Mouse (Mus musculus): ENCODE results near the gene Smarcd3. TPM values are rescaled to one million over a fixed set of nuclear protein-coding genes. Genes with fewer than 3 reads are reported as not detected.

Smarcd3 gene
- 128 TPM for polyA plus RNA-seq (2012; fragmentation: generic; extraction: Trizol)

GRCm38 (mm10) chr5:24623986-24624821 lies at the start of gene Smarcd3:
Gene Smarcd3, minus strand, starts transcription at chr5:24624411.
- Histone ChIP-seq H3K36me3 (ENCODE audit: control insufficient read depth, insufficient read depth) (no peaks in the 10 kb centered on the region), H3K4me2 (ENCODE audit: low read depth) (peak within 1 kb of the TSS; percentile 42), H3K27me3 (ENCODE audit: control insufficient read depth, insufficient read depth, insufficient read length) (peaks cover 16% of the 10 kb centered on the region), H3ac (ENCODE audit: control insufficient read depth, insufficient read length) (no peak within 1 kb of the TSS), H3K79me2 (ENCODE audit: control insufficient read depth, insufficient read depth) (no peaks in the 10 kb centered on the region), H3K4me3 (no peak within 1 kb of the TSS)
- TF ChIP-seq TCF12 (IDR thresholded peaks at IDR 0.05; ENCODE audit: insufficient read depth, poor library complexity, severe bottlenecking) (no peak), TCF3 (IDR thresholded peaks at IDR 0.05; ENCODE audit: insufficient read length, low read depth) (no peak), MYOG (IDR thresholded peaks at IDR 0.05; ENCODE audit: control insufficient read depth in 1 of 3, insufficient read depth in 1 of 3, insufficient read length in 2 of 3, low read depth in 2 of 3) (no peak), POLR2AphosphoS2 (IDR thresholded peaks at IDR 0.05; ENCODE audit: insufficient read length, low read depth) (no peak), MAX (IDR thresholded peaks at IDR 0.05; ENCODE audit: low read depth) (no peak), E2F4 (IDR thresholded peaks at IDR 0.05; ENCODE audit: insufficient read depth) (no peak), REST (IDR thresholded peaks at IDR 0.05; ENCODE audit: insufficient read depth, insufficient read length) (no peak), USF1 (IDR thresholded peaks at IDR 0.05; ENCODE audit: low read depth) (no peak), SRF (IDR thresholded peaks at IDR 0.05; ENCODE audit: control insufficient read depth, insufficient read length, low read depth) (no peak), CEBPB (IDR thresholded peaks at IDR 0.05; ENCODE audit: insufficient read depth, poor library complexity, severe bottlenecking) (no peak), MYOD1 (IDR thresholded peaks at IDR 0.05; ENCODE audit: control insufficient read depth in 1 of 3, insufficient read length in 2 of 3, low read depth in 2 of 3) (no peak), POLR2A (IDR thresholded peaks at IDR 0.05; ENCODE audit: insufficient read length, low read depth) (no peak)

GRCm38 (mm10) chr5:24661457-24661856 lies 37.2 kb upstream of the Smarcd3 start:
- no peak for TF ChIP-seq CEBPB (IDR thresholded peaks at IDR 0.05; ENCODE audit: insufficient read depth, poor library complexity, severe bottlenecking)
- TF ChIP-seq POLR2AphosphoS2 (IDR thresholded peaks at IDR 0.05; ENCODE audit: insufficient read length, low read depth) = no peak
- TF ChIP-seq POLR2A (IDR thresholded peaks at IDR 0.05; ENCODE audit: insufficient read length, low read depth) = no peak
- no peak for TF ChIP-seq TCF3 (IDR thresholded peaks at IDR 0.05; ENCODE audit: insufficient read length, low read depth)
- TF ChIP-seq MAX (IDR thresholded peaks at IDR 0.05; ENCODE audit: low read depth) = no peak
- TF ChIP-seq USF1 (IDR thresholded peaks at IDR 0.05; ENCODE audit: low read depth) = no peak
- no peak for TF ChIP-seq MYOD1 (IDR thresholded peaks at IDR 0.05; ENCODE audit: control insufficient read depth in 1 of 3, insufficient read length in 2 of 3, low read depth in 2 of 3)
- no peak for TF ChIP-seq MYOG (IDR thresholded peaks at IDR 0.05; ENCODE audit: control insufficient read depth in 1 of 3, insufficient read depth in 1 of 3, insufficient read length in 2 of 3, low read depth in 2 of 3)
- TF ChIP-seq REST (IDR thresholded peaks at IDR 0.05; ENCODE audit: insufficient read depth, insufficient read length) = no peak
- TF ChIP-seq E2F4 (IDR thresholded peaks at IDR 0.05; ENCODE audit: insufficient read depth) = no peak
- TF ChIP-seq TCF12 (IDR thresholded peaks at IDR 0.05; ENCODE audit: insufficient read depth, poor library complexity, severe bottlenecking) = no peak
- TF ChIP-seq SRF (IDR thresholded peaks at IDR 0.05; ENCODE audit: control insufficient read depth, insufficient read length, low read depth) = no peak

GRCm38 (mm10) chr5:24659708-24660423 lies 35.7 kb upstream of the Smarcd3 start:
- Histone ChIP-seq H3K4me2 (ENCODE audit: low read depth) (no peak overlapping the region), H3K36me3 (ENCODE audit: control insufficient read depth, insufficient read depth) (no peaks in the 10 kb centered on the region), H3K79me2 (ENCODE audit: control insufficient read depth, insufficient read depth) (no peaks in the 10 kb centered on the region), H3K27me3 (ENCODE audit: control insufficient read depth, insufficient read depth, insufficient read length) (no peaks in the 10 kb centered on the region), H3ac (ENCODE audit: control insufficient read depth, insufficient read length) (no peak overlapping the region), H3K4me3 (no peak overlapping the region)
- TF ChIP-seq CEBPB (IDR thresholded peaks at IDR 0.05; ENCODE audit: insufficient read depth, poor library complexity, severe bottlenecking) (no peak), MYOD1 (IDR thresholded peaks at IDR 0.05; ENCODE audit: control insufficient read depth in 1 of 3, insufficient read length in 2 of 3, low read depth in 2 of 3) (no peak), USF1 (IDR thresholded peaks at IDR 0.05; ENCODE audit: low read depth) (no peak), MYOG (IDR thresholded peaks at IDR 0.05; ENCODE audit: control insufficient read depth in 1 of 3, insufficient read depth in 1 of 3, insufficient read length in 2 of 3, low read depth in 2 of 3) (no peak), E2F4 (IDR thresholded peaks at IDR 0.05; ENCODE audit: insufficient read depth) (no peak), MAX (IDR thresholded peaks at IDR 0.05; ENCODE audit: low read depth) (no peak), POLR2A (IDR thresholded peaks at IDR 0.05; ENCODE audit: insufficient read length, low read depth) (no peak), REST (IDR thresholded peaks at IDR 0.05; ENCODE audit: insufficient read depth, insufficient read length) (no peak), TCF12 (IDR thresholded peaks at IDR 0.05; ENCODE audit: insufficient read depth, poor library complexity, severe bottlenecking) (no peak), SRF (IDR thresholded peaks at IDR 0.05; ENCODE audit: control insufficient read depth, insufficient read length, low read depth) (no peak), TCF3 (IDR thresholded peaks at IDR 0.05; ENCODE audit: insufficient read length, low read depth) (no peak), POLR2AphosphoS2 (IDR thresholded peaks at IDR 0.05; ENCODE audit: insufficient read length, low read depth) (no peak)

More at GRCm38 (mm10) chr5:24661457-24661856, 37.2 kb upstream of the Smarcd3 start:
- Histone ChIP-seq H3K4me3 (no peak overlapping the region), H3K27me3 (ENCODE audit: control insufficient read depth, insufficient read depth, insufficient read length) (no peaks in the 10 kb centered on the region), H3K4me2 (ENCODE audit: low read depth) (no peak overlapping the region), H3K79me2 (ENCODE audit: control insufficient read depth, insufficient read depth) (no peaks in the 10 kb centered on the region), H3ac (ENCODE audit: control insufficient read depth, insufficient read length) (no peak overlapping the region), H3K36me3 (ENCODE audit: control insufficient read depth, insufficient read depth) (no peaks in the 10 kb centered on the region)

- no peaks in the 10 kb centered on the region for H3K79me2 ChIP-seq (ENCODE audit: control insufficient read depth, insufficient read depth)
- H3K4me3 ChIP-seq = no peak overlapping the region
- H3K4me2 ChIP-seq (ENCODE audit: low read depth) = no peak overlapping the region
- H3ac ChIP-seq (ENCODE audit: control insufficient read depth, insufficient read length) = no peak overlapping the region
- no peak for TF ChIP-seq POLR2A (IDR thresholded peaks at IDR 0.05; ENCODE audit: insufficient read length, low read depth)
- no peak for TF ChIP-seq TCF3 (IDR thresholded peaks at IDR 0.05; ENCODE audit: insufficient read length, low read depth)
- TF ChIP-seq MAX (IDR thresholded peaks at IDR 0.05; ENCODE audit: low read depth) = no peak
- no peak for TF ChIP-seq MYOD1 (IDR thresholded peaks at IDR 0.05; ENCODE audit: control insufficient read depth in 1 of 3, insufficient read length in 2 of 3, low read depth in 2 of 3)
- TF ChIP-seq MYOG (IDR thresholded peaks at IDR 0.05; ENCODE audit: control insufficient read depth in 1 of 3, insufficient read depth in 1 of 3, insufficient read length in 2 of 3, low read depth in 2 of 3) = no peak
- TF ChIP-seq SRF (IDR thresholded peaks at IDR 0.05; ENCODE audit: control insufficient read depth, insufficient read length, low read depth) = no peak
- TF ChIP-seq POLR2AphosphoS2 (IDR thresholded peaks at IDR 0.05; ENCODE audit: insufficient read length, low read depth) = no peak
- TF ChIP-seq USF1 (IDR thresholded peaks at IDR 0.05; ENCODE audit: low read depth) = no peak
- no peak for TF ChIP-seq CEBPB (IDR thresholded peaks at IDR 0.05; ENCODE audit: insufficient read depth, poor library complexity, severe bottlenecking)
- TF ChIP-seq TCF12 (IDR thresholded peaks at IDR 0.05; ENCODE audit: insufficient read depth, poor library complexity, severe bottlenecking) = no peak
- no peak for TF ChIP-seq E2F4 (IDR thresholded peaks at IDR 0.05; ENCODE audit: insufficient read depth)
- TF ChIP-seq REST (IDR thresholded peaks at IDR 0.05; ENCODE audit: insufficient read depth, insufficient read length) = no peak
- peaks cover 5% of the 10 kb centered on the region for H3K27me3 ChIP-seq (ENCODE audit: control insufficient read depth, insufficient read depth, insufficient read length)
- H3K36me3 ChIP-seq (ENCODE audit: control insufficient read depth, insufficient read depth) = no peaks in the 10 kb centered on the region
Observed at GRCm38 (mm10) chr5:24657113-24657512, 32.9 kb upstream of the Smarcd3 start.

All from myocyte (in vitro differentiated cells).